Mouse (Mus musculus) embryonic facial prominence, embryonic 13.5 days (tissue): ENCODE results near the gene Hcfc1r1. TPM values are rescaled to one million over a fixed set of nuclear protein-coding genes. Genes with fewer than 3 reads are reported as not detected.

Experiments
- ATAC-seq: fragments of 200-750 bp; cut with Nextera tagmentation; 2 replicates; pipeline ENCODE4 v1.8.0; 2017; ENCODE audit warnings: low read depth; ENCODE audit not compliant: insufficient number of reproducible peaks, insufficient read depth, low FRiP score, low TSS enrichment
- H3K27ac ChIP-seq: fragments of 300-500 bp; sonication (generic); 2 replicates; pipeline ENCODE4 v1.5.1; 2015; ENCODE audit warnings: moderate library complexity, mild to moderate bottlenecking, inconsistent platforms
- H3K27me3 ChIP-seq: fragments of 300-500 bp; sonication (generic); 2 replicates; pipeline ENCODE4 v1.6.1; 2015; ENCODE audit warnings: mild to moderate bottlenecking, inconsistent platforms
- H3K36me3 ChIP-seq: fragments of 300-500 bp; sonication (generic); 2 replicates; pipeline ENCODE4 v1.6.1; 2015; ENCODE audit warnings: mild to moderate bottlenecking, inconsistent platforms
- H3K4me1 ChIP-seq: fragments of 300-500 bp; sonication (generic); 2 replicates; pipeline ENCODE4 v1.6.1; 2015; ENCODE audit warnings: inconsistent platforms
- H3K4me2 ChIP-seq: fragments of 300-500 bp; sonication (generic); 2 replicates; pipeline ENCODE4 v1.6.1; 2015; ENCODE audit warnings: moderate library complexity, mild to moderate bottlenecking, inconsistent platforms
- H3K4me3 ChIP-seq: fragments of 300-500 bp; sonication (generic); 2 replicates; pipeline ENCODE4 v1.5.1; 2015; ENCODE audit warnings: mild to moderate bottlenecking, inconsistent platforms
- H3K9ac ChIP-seq: fragments of 300-500 bp; sonication (generic); 2 replicates; pipeline ENCODE4 v1.6.1; 2015; ENCODE audit warnings: mild to moderate bottlenecking, inconsistent platforms
- H3K9me3 ChIP-seq: fragments of 300-500 bp; sonication (generic); 2 replicates; pipeline ENCODE4 v1.6.1; 2016; ENCODE audit warnings: inconsistent platforms
- WGBS: fragments of 180-500 bp; shearing (Covaris S2); methylation state at CpG from one replicate; pipeline ENCODE4 v1.1.7; 2015; ENCODE audit warnings: mixed read lengths; 5-methylcytosine and 5-hydroxymethylcytosine counted together
- polyA plus RNA-seq: library from polyadenylated mRNA; unstranded; fragments of >200 nt; fragmentation: Nextera tagmentation; extraction: Ambion mirVana; gene quantifications from 2 replicates; pipeline ENCODE4 v1.2.1, GENCODE M21; 2015

Gene Hcfc1r1
- polyA plus RNA-seq: 64.0 and 79.4 TPM in 2 replicates

DNA sequence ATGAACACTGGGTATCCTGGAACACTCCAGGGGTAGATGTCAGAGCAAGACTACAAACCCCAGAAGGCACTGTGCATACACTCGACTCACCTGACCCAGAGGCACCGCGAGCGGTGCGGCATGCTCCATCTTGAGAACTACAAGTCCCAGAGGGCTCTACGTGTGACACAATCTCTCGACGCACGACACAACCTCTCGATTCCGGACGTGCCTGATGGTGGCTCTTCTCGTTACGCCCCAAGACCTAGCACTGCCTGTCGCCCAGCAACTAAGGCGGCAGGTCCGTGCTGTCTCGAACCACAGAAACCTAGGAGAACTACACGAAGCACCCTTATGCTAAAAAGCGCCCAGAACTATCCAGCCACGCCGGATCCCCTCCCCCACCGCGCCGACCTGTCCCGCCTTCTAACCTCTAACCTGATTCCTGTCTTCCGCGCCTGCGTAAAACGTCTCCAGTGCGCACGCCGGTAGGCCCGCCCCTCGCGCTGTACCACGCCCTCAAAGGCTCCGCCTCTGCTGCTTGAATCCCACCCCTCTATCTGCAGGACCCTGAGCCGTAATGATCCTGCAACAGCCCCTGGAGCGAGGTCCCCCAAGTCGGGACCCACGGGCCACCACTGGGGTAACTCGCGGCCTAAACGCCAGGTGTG lies at the start of gene Hcfc1r1, which contains the start of gene Thoc6:
Gene Hcfc1r1, plus strand, starts transcription at position 173 of the 650 bp plus-strand sequence.
Gene Thoc6, minus strand, starts transcription at position 459 of the 650 bp plus-strand sequence.
- Histone ChIP-seq H3K4me3 (peak within 1 kb of the TSS; percentile 68), H3K4me2 (peak within 1 kb of the TSS; percentile 97), H3K9me3 (no peaks in the 10 kb centered on the region), H3K4me1 (peaks cover 40% of the 10 kb centered on the region), H3K27me3 (peaks cover 28% of the 10 kb centered on the region), H3K9ac (peak within 1 kb of the TSS; percentile 75), H3K27ac (peak within 1 kb of the TSS; percentile 80), H3K36me3 (peaks cover 22% of the 10 kb centered on the region)
- ATAC-seq: peak; percentile 90
- under 1% methylated on average over 45 of the region's 45 CpGs for WGBS

DNA sequence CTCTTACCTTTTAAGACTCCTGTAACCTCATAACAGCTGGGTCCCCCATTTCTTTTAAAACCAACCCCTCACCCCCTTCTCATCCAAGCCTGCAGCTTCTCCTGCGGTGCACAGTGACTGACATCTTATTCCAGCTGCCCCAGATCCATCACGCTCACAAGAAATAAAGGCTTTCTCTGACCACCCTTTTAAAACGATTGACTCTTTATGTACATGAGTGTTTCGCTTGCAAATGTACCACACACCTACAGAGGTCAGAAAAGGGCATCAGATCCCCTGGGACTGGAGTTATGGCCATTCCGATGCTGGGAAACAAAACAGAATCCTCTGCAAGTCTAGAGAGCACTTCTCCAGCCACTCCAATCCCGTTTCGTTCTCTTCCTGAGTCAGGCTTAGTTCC lies 45.6 kb upstream of the Hcfc1r1 start:
- no peak overlapping the region for H3K27ac ChIP-seq
- 41% methylated on average over 7 of the region's 7 CpGs for WGBS
- H3K4me2 ChIP-seq: no peak overlapping the region
- no peak overlapping the region for H3K9ac ChIP-seq
- peaks cover 4% of the 10 kb centered on the region; the same call in 1 of the 2 replicates for H3K4me1 ChIP-seq
- H3K4me3 ChIP-seq: no peak overlapping the region
- ATAC-seq: no peak
- no peaks in the 10 kb centered on the region for H3K36me3 ChIP-seq
- no peaks in the 10 kb centered on the region for H3K9me3 ChIP-seq
- peaks cover 5% of the 10 kb centered on the region; the same call in 1 of the 2 replicates for H3K27me3 ChIP-seq

DNA sequence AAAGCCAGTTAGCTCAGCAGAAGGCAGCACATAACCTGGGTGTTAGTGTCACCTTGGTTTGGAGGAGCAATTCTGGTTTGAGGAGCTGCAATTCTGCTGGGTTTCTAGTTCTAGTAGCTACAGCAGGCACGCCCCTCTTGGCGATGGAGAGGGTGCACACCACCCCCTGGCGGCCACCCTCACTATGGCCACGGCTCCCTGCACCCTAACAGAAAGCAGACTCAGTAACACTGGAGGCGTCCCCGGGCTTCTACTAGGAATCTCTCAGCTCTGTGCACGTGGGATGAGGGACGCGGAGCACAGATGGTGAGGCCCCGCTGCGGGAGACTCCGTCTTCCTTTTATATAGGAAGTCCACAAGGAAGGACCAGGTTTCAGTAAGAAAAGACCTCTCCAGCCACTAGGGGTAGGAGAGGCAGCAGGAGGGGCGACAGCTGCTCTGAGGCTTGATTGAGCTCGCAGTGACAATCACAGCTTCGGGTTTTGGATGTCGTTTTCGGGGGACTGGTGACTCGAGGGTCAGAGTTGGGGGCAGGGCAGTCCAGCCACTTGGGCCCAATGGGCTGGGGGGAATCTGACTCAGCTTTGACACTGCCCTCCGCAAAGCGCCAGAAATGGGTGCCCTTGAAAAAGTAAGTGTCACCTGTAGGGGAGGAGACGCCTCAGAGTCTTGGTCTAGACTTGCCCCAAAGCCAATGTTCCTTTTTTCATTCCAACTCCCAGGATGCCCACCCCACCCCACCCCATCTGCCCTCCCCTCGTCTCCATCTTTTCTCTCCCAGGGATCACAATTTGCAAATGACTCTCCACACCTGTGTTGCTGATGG lies 43.0 kb upstream of the Hcfc1r1 start:
- 16% methylated on average over 22 of the region's 22 CpGs for WGBS
- Histone ChIP-seq H3K27ac (no peak overlapping the region), H3K9ac (peak overlapping the region; percentile 65), H3K36me3 (no peaks in the 10 kb centered on the region), H3K27me3 (peaks cover 5% of the 10 kb centered on the region; the same call in 1 of the 2 replicates), H3K4me1 (peaks cover 4% of the 10 kb centered on the region; the same call in 1 of the 2 replicates), H3K9me3 (no peaks in the 10 kb centered on the region), H3K4me3 (peak overlapping the region; percentile 27), H3K4me2 (peak overlapping the region; percentile 57)
- ATAC-seq: peak; percentile 78

DNA sequence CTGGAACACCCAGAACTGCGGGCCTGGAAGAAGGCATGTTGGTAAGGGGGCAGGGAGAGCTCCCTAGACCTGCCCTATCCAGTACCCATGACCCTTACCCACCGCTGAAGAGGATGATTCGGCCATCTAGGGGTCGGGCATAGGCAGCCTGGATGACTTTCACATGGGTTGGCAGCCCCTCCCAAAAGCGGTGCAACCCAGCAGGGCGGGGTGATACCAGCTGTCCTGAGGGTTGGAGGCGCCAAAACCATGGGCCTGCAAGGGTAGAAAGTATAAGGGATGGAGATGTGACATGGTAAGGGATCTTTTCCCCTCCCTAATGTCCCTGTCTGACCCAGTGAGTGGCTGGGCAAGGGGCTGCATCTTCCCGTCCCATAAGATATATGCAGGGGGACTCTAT lies 42.2 kb upstream of the Hcfc1r1 start:
- Histone ChIP-seq H3K9me3 (no peaks in the 10 kb centered on the region), H3K27ac (no peak overlapping the region), H3K9ac (no peak overlapping the region), H3K4me2 (no peak overlapping the region), H3K4me3 (no peak overlapping the region), H3K36me3 (no peaks in the 10 kb centered on the region), H3K27me3 (peaks cover 5% of the 10 kb centered on the region; the same call in 1 of the 2 replicates), H3K4me1 (peaks cover 4% of the 10 kb centered on the region; the same call in 1 of the 2 replicates)
- no peak for ATAC-seq
- WGBS: 83% methylated on average over 8 of the region's 8 CpGs

DNA sequence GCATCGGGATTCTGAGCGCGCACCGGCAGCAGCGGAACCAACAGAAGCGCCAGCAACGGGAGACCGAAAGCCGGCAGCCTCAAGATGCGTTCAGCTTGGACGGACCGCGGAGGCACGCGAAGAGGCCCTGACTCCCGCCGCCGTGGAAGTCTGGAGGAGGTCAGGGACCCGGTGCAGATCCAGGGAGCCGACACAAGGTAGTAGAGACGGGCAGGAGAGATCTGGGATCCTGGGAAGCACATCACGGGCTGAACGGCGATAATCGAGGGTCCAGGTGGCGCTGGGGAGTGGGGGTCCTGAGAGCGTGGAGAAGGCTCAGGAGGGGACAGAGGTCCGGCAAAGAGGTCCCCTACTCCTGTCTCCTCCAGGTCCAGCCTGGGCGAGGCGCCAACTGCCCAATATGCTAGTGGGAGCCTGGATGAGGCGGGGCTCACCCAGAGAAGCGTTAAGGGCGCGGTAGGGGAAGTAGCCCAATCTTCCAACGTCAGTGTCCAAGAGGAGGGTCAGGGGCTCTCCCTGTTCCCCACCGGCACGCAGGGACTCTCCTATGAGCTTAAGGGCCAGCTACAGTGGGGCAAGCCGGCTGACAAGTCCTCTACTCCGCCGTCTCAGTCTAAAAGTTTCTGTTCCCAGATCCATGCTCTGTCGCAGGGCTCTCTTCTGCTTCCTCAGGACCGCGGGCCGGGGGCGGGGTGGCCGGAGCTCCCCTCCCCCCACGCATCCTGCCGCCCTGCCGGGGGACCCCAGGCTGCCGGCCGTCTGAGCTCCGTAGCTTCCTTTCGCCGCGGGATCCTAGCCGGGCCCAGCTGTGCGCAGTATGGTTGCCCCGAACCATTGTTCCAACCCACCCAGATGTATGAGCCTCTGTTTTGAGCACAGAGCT lies 28.5 kb upstream of the Hcfc1r1 start, which contains the start of gene Mmp25:
Gene Mmp25, minus strand, starts transcription at position 665 of the 883 bp plus-strand sequence.
- WGBS: under 1% methylated on average over 58 of the region's 58 CpGs

DNA sequence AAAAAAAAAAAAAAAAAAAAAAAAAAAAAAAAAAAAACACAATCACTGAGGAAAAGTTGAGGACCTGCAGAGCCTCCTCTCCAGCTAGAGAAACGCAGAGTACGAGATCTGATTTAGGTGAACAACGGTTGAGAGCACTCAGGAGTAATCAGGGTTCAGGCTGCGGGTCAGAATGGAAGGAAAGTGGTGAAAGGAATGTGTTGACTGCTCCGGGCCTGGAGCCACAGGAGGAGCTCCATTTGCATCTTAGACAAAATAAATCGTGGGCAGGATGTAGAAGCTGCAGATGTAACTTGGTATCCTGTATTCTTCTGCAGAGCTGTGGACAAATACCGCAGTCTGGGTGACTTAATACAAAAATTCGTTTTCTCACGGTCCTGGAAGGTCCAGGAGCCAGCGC lies 27.5 kb upstream of the Hcfc1r1 start:
- 28% methylated on average over 10 of the region's 10 CpGs for WGBS
- H3K27me3 ChIP-seq: peaks cover 49% of the 10 kb centered on the region
- no peak for ATAC-seq
- H3K4me3 ChIP-seq: no peak overlapping the region
- peaks cover 12% of the 10 kb centered on the region for H3K4me1 ChIP-seq
- H3K9ac ChIP-seq: no peak overlapping the region
- H3K27ac ChIP-seq: no peak overlapping the region
- 0 out of 2 replicates have a peak, but pooled peaks cover 1% of the 10 kb centered on the region for H3K9me3 ChIP-seq
- no peak overlapping the region for H3K4me2 ChIP-seq
- H3K36me3 ChIP-seq: no peaks in the 10 kb centered on the region

More for the DNA sequence above, 28.5 kb upstream of the Hcfc1r1 start, which contains the start of gene Mmp25:
- Histone ChIP-seq H3K36me3 (no peaks in the 10 kb centered on the region), H3K4me3 (peak within 1 kb of the TSS; percentile 48), H3K9ac (peak within 1 kb of the TSS; percentile 67), H3K4me1 (peaks cover 12% of the 10 kb centered on the region), H3K4me2 (peak within 1 kb of the TSS; percentile 82), H3K9me3 (0 out of 2 replicates have a peak, but pooled peaks cover 3% of the 10 kb centered on the region), H3K27me3 (peaks cover 49% of the 10 kb centered on the region), H3K27ac (no peak within 1 kb of the TSS)
- no peak for ATAC-seq

DNA sequence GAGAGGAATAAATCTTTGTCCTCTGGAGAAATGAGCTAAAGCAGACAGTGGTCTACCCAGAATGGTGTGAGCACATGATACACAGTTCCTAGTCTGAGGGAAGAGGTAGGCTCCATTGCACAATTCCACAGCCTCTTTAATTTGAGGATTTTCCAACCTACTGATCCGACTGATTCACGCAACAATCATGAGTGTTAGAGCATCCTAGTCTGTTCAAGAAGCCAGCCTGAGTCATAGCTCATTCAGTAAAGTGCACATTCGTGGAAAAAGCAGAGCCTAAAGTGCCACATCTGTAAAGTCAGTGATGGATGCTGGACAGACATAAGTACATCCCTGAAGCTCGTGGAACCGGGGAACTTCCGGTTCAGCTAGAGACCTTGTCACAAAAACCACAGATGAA lies 22.0 kb upstream of the Hcfc1r1 start:
- Histone ChIP-seq H3K4me3 (no peak overlapping the region), H3K36me3 (no peaks in the 10 kb centered on the region), H3K4me1 (no peaks in the 10 kb centered on the region), H3K9ac (no peak overlapping the region), H3K27me3 (peaks cover 11% of the 10 kb centered on the region), H3K9me3 (no peaks in the 10 kb centered on the region), H3K27ac (no peak overlapping the region), H3K4me2 (no peak overlapping the region)
- ATAC-seq: no peak
- WGBS: 82% methylated on average over 6 of the region's 6 CpGs

DNA sequence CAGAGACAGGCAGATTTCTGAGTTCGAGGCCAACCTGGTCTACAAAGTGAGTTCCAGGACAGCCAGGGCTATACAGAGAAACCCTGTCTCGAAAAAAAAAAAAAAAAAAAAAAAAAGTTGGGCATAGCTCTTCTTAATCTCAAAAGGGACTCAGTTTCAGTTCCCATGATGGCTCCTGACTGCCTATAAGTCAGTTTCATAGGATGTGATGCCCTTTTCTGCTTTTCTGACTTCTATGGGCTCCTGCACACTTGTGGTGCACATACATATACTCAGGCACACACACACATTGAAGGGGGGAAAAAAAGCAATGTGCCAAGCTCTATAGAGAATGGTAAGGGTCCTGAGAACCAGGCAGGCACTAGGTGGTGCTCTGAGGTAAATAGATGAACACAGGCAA lies 20.1 kb upstream of the Hcfc1r1 start:
- no peak overlapping the region for H3K4me3 ChIP-seq
- no peak for ATAC-seq
- no peak overlapping the region for H3K27ac ChIP-seq
- no peaks in the 10 kb centered on the region for H3K36me3 ChIP-seq
- WGBS: 75% methylated on average over 2 of the region's 2 CpGs
- H3K27me3 ChIP-seq: no peaks in the 10 kb centered on the region
- no peaks in the 10 kb centered on the region for H3K4me1 ChIP-seq
- no peak overlapping the region for H3K4me2 ChIP-seq
- H3K9me3 ChIP-seq: no peaks in the 10 kb centered on the region
- no peak overlapping the region for H3K9ac ChIP-seq

DNA sequence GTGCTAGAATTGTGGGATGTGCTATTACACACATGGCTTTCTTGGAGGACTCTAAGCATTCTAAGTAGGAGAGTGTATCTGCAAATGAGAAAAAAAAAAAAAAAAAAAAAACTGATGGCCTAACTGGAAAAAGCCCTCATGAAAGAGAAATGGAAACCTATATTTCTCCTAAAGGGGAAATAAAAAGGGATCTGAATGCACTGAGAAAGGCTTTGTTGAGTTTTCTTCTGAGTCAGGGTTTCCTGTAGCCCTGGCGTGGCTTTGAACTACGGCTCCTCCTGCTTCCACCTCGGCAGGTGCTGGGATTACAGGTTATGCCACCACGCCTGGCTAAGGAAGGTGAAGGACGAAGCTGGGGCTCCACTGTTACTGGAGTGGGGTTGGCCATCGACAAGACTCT lies 19.4 kb upstream of the Hcfc1r1 start:
- H3K4me1 ChIP-seq: no peaks in the 10 kb centered on the region
- H3K4me2 ChIP-seq: no peak overlapping the region
- no peak overlapping the region for H3K27ac ChIP-seq
- H3K9ac ChIP-seq: no peak overlapping the region
- H3K4me3 ChIP-seq: no peak overlapping the region
- no peak for ATAC-seq
- 48% methylated on average over 6 of the region's 6 CpGs for WGBS
- peaks cover 3% of the 10 kb centered on the region; the same call in 1 of the 2 replicates for H3K27me3 ChIP-seq
- no peaks in the 10 kb centered on the region for H3K36me3 ChIP-seq
- no peaks in the 10 kb centered on the region for H3K9me3 ChIP-seq

DNA sequence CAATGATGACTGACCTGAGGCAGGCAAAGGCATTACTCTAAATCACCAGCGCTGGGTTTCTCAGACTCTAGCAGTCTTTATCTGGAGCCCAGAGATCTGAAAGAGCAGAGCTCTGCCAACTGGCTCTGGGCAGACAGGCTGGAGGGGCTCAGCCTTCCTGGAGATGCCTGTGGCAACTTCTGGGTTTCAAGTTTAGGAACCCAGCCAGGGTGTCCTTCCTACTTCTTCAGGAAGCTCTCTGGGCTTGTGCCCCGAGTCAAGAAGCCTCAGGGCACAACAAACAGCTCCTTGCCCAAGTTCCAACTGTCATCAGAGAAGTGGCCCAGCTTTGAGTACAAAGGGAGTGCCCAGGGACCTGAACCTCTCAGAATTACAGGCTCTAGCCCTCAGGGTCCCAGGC lies 19.0 kb upstream of the Hcfc1r1 start:
- Histone ChIP-seq H3K4me1 (no peaks in the 10 kb centered on the region), H3K9me3 (no peaks in the 10 kb centered on the region), H3K4me3 (no peak overlapping the region), H3K9ac (no peak overlapping the region), H3K4me2 (no peak overlapping the region), H3K27ac (no peak overlapping the region), H3K36me3 (no peaks in the 10 kb centered on the region), H3K27me3 (peaks cover 7% of the 10 kb centered on the region)
- ATAC-seq: no peak
- 44% methylated on average over 2 of the region's 2 CpGs for WGBS

DNA sequence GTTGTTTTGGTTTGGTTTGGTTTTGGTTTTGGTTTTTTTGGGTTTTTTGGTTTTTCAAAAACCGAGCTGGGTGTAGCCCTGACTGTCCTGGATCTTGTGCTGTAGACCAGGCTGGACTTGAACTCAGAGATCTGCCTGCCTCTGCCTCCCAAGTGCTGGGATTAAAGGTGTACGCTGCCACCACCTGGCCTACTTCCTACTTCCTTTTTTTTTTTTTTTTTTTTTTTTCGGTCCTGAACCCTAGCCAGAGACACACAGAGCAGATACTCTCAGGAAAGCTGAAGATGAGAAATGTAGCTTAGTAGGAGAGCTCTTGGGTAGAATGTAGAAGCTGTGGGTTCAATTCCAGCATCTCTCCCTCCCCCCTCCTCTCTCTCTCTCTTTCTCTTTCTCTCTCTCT lies 14.9 kb upstream of the Hcfc1r1 start:
- no peak for ATAC-seq
- H3K9ac ChIP-seq: no peak overlapping the region
- H3K4me1 ChIP-seq: 0 out of 2 replicates have a peak, but pooled peaks cover 6% of the 10 kb centered on the region
- 83% methylated on average over 3 of the region's 3 CpGs for WGBS
- H3K36me3 ChIP-seq: no peaks in the 10 kb centered on the region
- H3K27me3 ChIP-seq: peaks cover 47% of the 10 kb centered on the region
- H3K27ac ChIP-seq: no peak overlapping the region
- no peak overlapping the region for H3K4me3 ChIP-seq
- H3K9me3 ChIP-seq: no peaks in the 10 kb centered on the region
- no peak overlapping the region for H3K4me2 ChIP-seq
